Mouse (Mus musculus): ENCODE data around the gene St6gal1. TPM values are rescaled to one million over a fixed set of nuclear protein-coding genes. Genes with fewer than 3 reads are reported as not detected.
A peak's percentile ranks its signal among the peaks of the same experiment; 100 is the strongest.

The St6gal1 gene
- polyA plus RNA-seq, 1 experiment from 2014 or later: 15.9 TPM

- H3K36me3 ChIP-seq: 0 out of 2 replicates have a peak, but pooled peaks cover 3% of the 10 kb centered on the region
- H3K27ac ChIP-seq (replicated peaks): no peak overlapping the region
- no peak overlapping the region for H3K4me2 ChIP-seq
- peaks cover 19% of the 10 kb centered on the region; the same call in 1 of the 2 replicates for H3K27me3 ChIP-seq (replicated peaks)
- peaks cover 22% of the 10 kb centered on the region for H3K4me1 ChIP-seq
- ATAC-seq (ENCODE audit: extremely low read depth, insufficient number of reproducible peaks, low FRiP score, low TSS enrichment): no peak
- H3K4me3 ChIP-seq: no peak overlapping the region
- H3K9ac ChIP-seq: no peak overlapping the region
- no peaks in the 10 kb centered on the region for H3K9me3 ChIP-seq
- 73% methylated on average over 7 of the region's 7 CpGs for WGBS
Measured at GRCm38 (mm10) chr16:23301762-23302161, 77.2 kb downstream of the St6gal1 start.

- Histone ChIP-seq H3K36me3 (no peaks in the 10 kb centered on the region), H3K9ac (no peak overlapping the region), H3K4me3 (no peak overlapping the region), H3K27ac (replicated peaks) (no peak overlapping the region), H3K9me3 (no peaks in the 10 kb centered on the region), H3K27me3 (replicated peaks) (0 out of 2 replicates have a peak, but pooled peaks cover 8% of the 10 kb centered on the region), H3K4me2 (no peak overlapping the region), H3K4me1 (peaks cover 32% of the 10 kb centered on the region)
- WGBS: 42% methylated on average over 10 of the region's 10 CpGs
- no peak for ATAC-seq (ENCODE audit: extremely low read depth, insufficient number of reproducible peaks, low FRiP score, low TSS enrichment)
Measured at GRCm38 (mm10) chr16:23305830-23306623, 81.5 kb downstream of the St6gal1 start.

GRCm38 (mm10) chr16:23307142-23307968, 82.8 kb downstream of the St6gal1 start:
- WGBS: 65% methylated on average over 12 of the region's 12 CpGs
- no peak overlapping the region for H3K27ac ChIP-seq (replicated peaks)
- H3K4me3 ChIP-seq: no peak overlapping the region
- H3K9me3 ChIP-seq: no peaks in the 10 kb centered on the region
- no peak overlapping the region for H3K9ac ChIP-seq
- no peak overlapping the region for H3K4me2 ChIP-seq
- no peak for ATAC-seq (ENCODE audit: extremely low read depth, insufficient number of reproducible peaks, low FRiP score, low TSS enrichment)
- 0 out of 2 replicates have a peak, but pooled peaks cover 8% of the 10 kb centered on the region for H3K27me3 ChIP-seq (replicated peaks)
- H3K36me3 ChIP-seq: no peaks in the 10 kb centered on the region
- H3K4me1 ChIP-seq: peaks cover 29% of the 10 kb centered on the region

DNA sequence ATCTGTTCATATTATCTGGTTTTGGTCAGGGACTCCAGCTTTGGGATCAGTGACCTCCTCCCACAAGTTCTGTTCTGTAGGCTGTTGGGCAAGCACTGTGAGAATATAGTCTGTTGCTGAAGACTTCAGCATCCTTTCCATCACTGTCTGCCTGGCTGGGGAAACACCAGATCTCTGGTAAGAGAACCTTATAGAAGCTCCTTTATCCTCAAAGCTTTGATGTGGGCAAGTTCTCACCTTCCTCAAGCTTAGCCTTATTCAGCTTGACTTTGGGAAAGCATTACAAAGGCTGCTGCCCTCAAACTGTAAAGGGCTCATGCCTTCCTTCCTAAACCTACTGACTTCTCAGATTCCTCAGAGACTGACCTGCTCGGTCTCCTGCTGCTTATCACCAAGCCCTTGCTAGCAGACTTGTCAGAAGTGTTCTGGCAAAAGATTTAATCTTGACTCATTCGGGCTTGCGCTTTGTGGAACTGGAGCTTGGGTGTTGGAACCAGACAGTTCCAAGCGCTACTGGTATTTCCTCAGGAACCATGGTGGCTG, 83.5 kb downstream of the St6gal1 start:
- no peak overlapping the region for H3K4me3 ChIP-seq
- 20% methylated on average over 4 of the region's 4 CpGs for WGBS
- H3K9me3 ChIP-seq: no peaks in the 10 kb centered on the region
- no peak overlapping the region for H3K9ac ChIP-seq
- H3K4me2 ChIP-seq: no peak overlapping the region
- peaks cover 29% of the 10 kb centered on the region for H3K4me1 ChIP-seq
- 0 out of 2 replicates have a peak, but pooled peaks cover 8% of the 10 kb centered on the region for H3K27me3 ChIP-seq (replicated peaks)
- H3K27ac ChIP-seq (replicated peaks): no peak overlapping the region
- H3K36me3 ChIP-seq: no peaks in the 10 kb centered on the region
- ATAC-seq (ENCODE audit: extremely low read depth, insufficient number of reproducible peaks, low FRiP score, low TSS enrichment): no peak

- peaks cover 29% of the 10 kb centered on the region for H3K4me1 ChIP-seq
- H3K27me3 ChIP-seq (replicated peaks): 0 out of 2 replicates have a peak, but pooled peaks cover 4% of the 10 kb centered on the region
- no peak overlapping the region for H3K27ac ChIP-seq (replicated peaks)
- WGBS: 67% methylated on average over 4 of the region's 4 CpGs
- H3K4me3 ChIP-seq: no peak overlapping the region
- H3K4me2 ChIP-seq: no peak overlapping the region
- H3K9ac ChIP-seq: no peak overlapping the region
- no peaks in the 10 kb centered on the region for H3K36me3 ChIP-seq
- ATAC-seq (ENCODE audit: extremely low read depth, insufficient number of reproducible peaks, low FRiP score, low TSS enrichment): no peak
- no peaks in the 10 kb centered on the region for H3K9me3 ChIP-seq
Measured at GRCm38 (mm10) chr16:23309080-23309479, 84.5 kb downstream of the St6gal1 start.

- no peak overlapping the region for H3K9ac ChIP-seq
- peaks cover 24% of the 10 kb centered on the region for H3K4me1 ChIP-seq
- no peak for ATAC-seq (ENCODE audit: extremely low read depth, insufficient number of reproducible peaks, low FRiP score, low TSS enrichment)
- no peaks in the 10 kb centered on the region for H3K36me3 ChIP-seq
- H3K27ac ChIP-seq (replicated peaks): no peak overlapping the region
- H3K4me3 ChIP-seq: no peak overlapping the region
- no peaks in the 10 kb centered on the region for H3K9me3 ChIP-seq
- no peak overlapping the region for H3K4me2 ChIP-seq
- 84% methylated on average over 9 of the region's 9 CpGs for WGBS
- no peaks in the 10 kb centered on the region for H3K27me3 ChIP-seq (replicated peaks)
Measured at GRCm38 (mm10) chr16:23312604-23313003, 88.1 kb downstream of the St6gal1 start.

DNA sequence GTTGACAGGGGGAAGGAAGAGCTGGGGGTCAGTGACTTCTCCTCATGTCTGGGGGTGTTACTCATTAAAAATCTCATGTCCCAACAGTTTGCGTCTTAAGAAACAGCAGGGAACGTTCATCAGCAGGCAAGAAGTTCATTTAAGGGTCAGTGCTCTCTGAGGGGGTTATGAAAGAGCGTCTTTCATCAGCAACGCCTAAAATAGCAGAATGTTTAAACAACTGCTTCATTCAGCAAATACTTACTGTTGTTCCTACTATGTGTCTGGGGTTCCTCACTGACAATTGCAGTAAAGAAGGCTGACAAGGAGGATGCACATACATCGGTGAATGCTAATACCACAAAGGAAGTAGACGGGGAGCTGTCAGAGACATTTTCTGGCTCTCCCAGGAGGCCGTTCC, 90.2 kb downstream of the St6gal1 start:
- Histone ChIP-seq H3K9me3 (no peaks in the 10 kb centered on the region), H3K27me3 (replicated peaks) (no peaks in the 10 kb centered on the region), H3K9ac (no peak overlapping the region), H3K36me3 (peaks cover 2% of the 10 kb centered on the region; the same call in 1 of the 2 replicates), H3K27ac (replicated peaks) (peak overlapping the region; percentile 61), H3K4me1 (peaks cover 14% of the 10 kb centered on the region), H3K4me3 (no peak overlapping the region), H3K4me2 (no peak overlapping the region)
- ATAC-seq (ENCODE audit: extremely low read depth, insufficient number of reproducible peaks, low FRiP score, low TSS enrichment): no peak
- 32% methylated on average over 7 of the region's 7 CpGs for WGBS

GRCm38 (mm10) chr16:23317411-23318047, 93.0 kb downstream of the St6gal1 start:
- Histone ChIP-seq H3K27ac (replicated peaks) (peak overlapping the region; percentile 8; the same call in 1 of the 2 replicates), H3K9ac (no peak overlapping the region), H3K36me3 (peaks cover 16% of the 10 kb centered on the region), H3K27me3 (replicated peaks) (no peaks in the 10 kb centered on the region), H3K4me2 (no peak overlapping the region), H3K4me1 (peaks cover 14% of the 10 kb centered on the region), H3K4me3 (no peak overlapping the region), H3K9me3 (no peaks in the 10 kb centered on the region)
- 55% methylated on average over 7 of the region's 7 CpGs for WGBS
- ATAC-seq (ENCODE audit: extremely low read depth, insufficient number of reproducible peaks, low FRiP score, low TSS enrichment): no peak

DNA sequence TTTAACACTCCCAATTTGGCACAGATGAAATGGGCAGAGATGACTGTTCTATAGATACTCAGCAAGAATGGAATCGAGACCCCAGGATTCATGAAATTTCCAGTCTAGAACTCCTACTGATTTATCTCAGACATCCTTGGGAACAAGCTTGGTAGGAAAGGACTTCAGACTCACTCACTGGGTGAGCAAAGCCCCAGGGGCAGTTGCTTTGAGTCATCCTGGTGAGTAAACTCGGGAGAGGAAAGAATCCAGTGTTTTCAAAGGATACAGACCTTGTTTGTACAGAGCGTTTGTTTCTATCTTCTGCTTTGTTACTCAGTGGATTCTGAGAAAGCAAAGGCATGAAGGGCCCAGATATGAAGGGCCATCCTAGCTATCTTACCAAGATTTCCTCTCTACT, 95.5 kb downstream of the St6gal1 start:
- Histone ChIP-seq H3K27ac (replicated peaks) (no peak overlapping the region), H3K27me3 (replicated peaks) (no peaks in the 10 kb centered on the region), H3K4me3 (no peak overlapping the region), H3K36me3 (peaks cover 16% of the 10 kb centered on the region), H3K4me1 (peaks cover 19% of the 10 kb centered on the region), H3K4me2 (no peak overlapping the region), H3K9me3 (no peaks in the 10 kb centered on the region), H3K9ac (no peak overlapping the region)
- no peak for ATAC-seq (ENCODE audit: extremely low read depth, insufficient number of reproducible peaks, low FRiP score, low TSS enrichment)
- 71% methylated on average over 3 of the region's 3 CpGs for whole genome bisulfite sequencing

GRCm38 (mm10) chr16:23320579-23320978, 96.0 kb downstream of the St6gal1 start:
- Histone ChIP-seq H3K9me3 (no peaks in the 10 kb centered on the region), H3K4me1 (peaks cover 17% of the 10 kb centered on the region), H3K36me3 (peaks cover 16% of the 10 kb centered on the region), H3K4me3 (no peak overlapping the region), H3K27ac (replicated peaks) (no peak overlapping the region), H3K4me2 (no peak overlapping the region), H3K9ac (no peak overlapping the region), H3K27me3 (replicated peaks) (no peaks in the 10 kb centered on the region)
- no peak for ATAC-seq (ENCODE audit: extremely low read depth, insufficient number of reproducible peaks, low FRiP score, low TSS enrichment)
- 77% methylated on average over 6 of the region's 6 CpGs for WGBS

DNA sequence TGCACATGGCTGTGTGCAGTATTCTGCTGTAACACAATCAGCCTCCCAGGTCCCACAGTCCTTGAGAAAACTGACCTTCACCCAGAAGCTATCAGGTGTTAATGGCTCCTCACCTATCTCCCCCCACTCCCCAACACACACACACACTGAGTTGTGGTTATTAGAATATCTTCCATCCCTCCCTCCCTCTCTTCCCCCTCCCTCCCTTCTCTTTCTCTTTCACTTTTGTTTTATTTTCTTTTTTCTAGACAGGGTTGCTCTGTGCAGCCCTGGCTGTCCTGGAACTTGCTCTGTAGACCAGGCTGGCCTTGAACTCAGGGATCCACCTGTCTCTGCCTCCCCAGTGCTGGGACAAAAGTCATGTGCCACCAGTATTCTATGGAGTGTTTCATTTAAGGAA, 97.9 kb downstream of the St6gal1 start:
- no peak overlapping the region for H3K9ac ChIP-seq
- H3K4me3 ChIP-seq: no peak overlapping the region
- ATAC-seq (ENCODE audit: extremely low read depth, insufficient number of reproducible peaks, low FRiP score, low TSS enrichment): no peak
- no peak overlapping the region for H3K4me2 ChIP-seq
- H3K4me1 ChIP-seq: peaks cover 13% of the 10 kb centered on the region
- no peak overlapping the region for H3K27ac ChIP-seq (replicated peaks)
- H3K27me3 ChIP-seq (replicated peaks): no peaks in the 10 kb centered on the region
- H3K36me3 ChIP-seq: peaks cover 16% of the 10 kb centered on the region
- H3K9me3 ChIP-seq: no peaks in the 10 kb centered on the region

All from heart, embryonic 13.5 days (tissue).